Comparison of ENCODE assay signal across 8 mouse cellular contexts in the genomic region with DNA sequence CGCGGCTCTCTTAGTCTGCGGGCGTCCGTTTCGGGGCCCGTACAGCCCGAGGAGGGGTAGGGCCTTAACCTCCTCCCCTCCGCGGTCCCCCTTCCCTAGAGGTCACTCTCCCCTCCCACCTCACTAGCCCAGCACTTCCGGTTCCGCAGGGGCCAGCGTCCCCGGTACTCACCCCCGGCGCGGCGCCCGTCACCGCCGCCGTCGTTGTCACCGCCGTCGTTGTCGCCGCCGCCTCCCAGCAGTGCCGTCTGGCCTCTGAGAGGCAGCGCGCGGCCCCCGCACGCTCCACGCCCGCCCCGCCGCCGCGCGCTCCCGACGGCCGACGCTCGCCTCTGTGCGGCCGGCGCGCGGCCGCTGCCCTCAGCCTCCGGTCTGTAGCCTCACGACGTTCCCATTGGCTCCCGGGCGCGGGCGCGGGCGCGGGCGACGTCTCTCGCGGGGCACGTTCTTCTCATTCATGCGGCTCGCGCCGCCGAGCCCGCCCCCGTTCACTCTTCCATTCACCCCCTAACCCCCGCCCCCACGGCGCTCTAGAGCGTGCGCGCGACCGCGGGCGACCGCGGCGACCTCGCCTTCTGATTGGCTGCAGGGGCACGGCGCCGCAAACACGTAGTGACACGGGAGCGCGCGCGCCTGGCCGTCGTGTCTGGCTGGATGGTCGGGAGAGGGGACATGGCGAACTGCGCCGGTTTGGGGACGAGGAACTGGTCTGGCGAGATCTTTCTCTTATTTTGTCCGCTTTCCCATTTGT. TPM values are rescaled to one million over a fixed set of nuclear protein-coding genes. Genes with fewer than 3 reads are reported as not detected.
DNase-seq lines count a peak whose midpoint lies in the region; ATAC-seq lines count a peak whose summit lies in the region.

A gene (minus strand): TSS at position 370 of the 751 bp plus-strand sequence.

- under 1% methylated on average over 105 of the region's 107 CpGs for WGBS in forebrain, embryonic 14.5 days
- WGBS in neural tube, embryonic 15.5 days: 3% methylated on average over 88 of the region's 107 CpGs

- peak; percentile 98 for DNase-seq in ES-CJ7 (ENCODE audit: low read depth, low spot score)
- peak; percentile 99 for DNase-seq in cerebellum, adult 11 months
- DNase-seq in forebrain, embryonic 14.5 days (ENCODE audit: low spot score): peak; percentile 99
- peak; percentile 99 for DNase-seq in heart, postnatal 14 days
- DNase-seq in layer of hippocampus, adult 11-12 months (ENCODE audit: low spot score): peak; percentile 99
- peak; percentile 98 to 99 for DNase-seq in lung, adult 18-20 months
- peak; percentile 98 for DNase-seq in testis, postnatal 14 days (ENCODE audit: low spot score)

- no peaks in the 10 kb centered on the region for H3K27me3 ChIP-seq in forebrain, embryonic 14.5 days (replicated peaks; ENCODE audit: control insufficient read depth, insufficient read depth, low read length)
- no peaks in the 10 kb centered on the region for H3K27me3 ChIP-seq in neural tube, embryonic 15.5 days (replicated peaks)

- peak within 1 kb of the TSS; percentile 96 for H3K27ac ChIP-seq in forebrain, embryonic 14.5 days (ENCODE audit: low read depth, low read length)
- H3K27ac ChIP-seq in neural tube, embryonic 15.5 days (replicated peaks): peak within 1 kb of the TSS; percentile 97

- peaks cover 10% of the 10 kb centered on the region for H3K4me1 ChIP-seq in forebrain, embryonic 14.5 days (ENCODE audit: control insufficient read depth, insufficient read depth, low read length)
- H3K4me1 ChIP-seq in neural tube, embryonic 15.5 days: peaks cover 27% of the 10 kb centered on the region

- H3K4me3 ChIP-seq in forebrain, embryonic 14.5 days (ENCODE audit: low read depth, low read length): peak within 1 kb of the TSS; percentile 93
- peak within 1 kb of the TSS; percentile 95 for H3K4me3 ChIP-seq in neural tube, embryonic 15.5 days (replicated peaks)

- intact Hi-C loops in heart, postnatal 14 days (cut with DNase I): loop anchor here (5.0 kb wide), 1 partner anchor 38 kb away; a partner anchor contains a TSS

- H3K9ac ChIP-seq in forebrain, embryonic 14.5 days (ENCODE audit: low read length): peak within 1 kb of the TSS; percentile 93
- peak within 1 kb of the TSS; percentile 82 for H3K9ac ChIP-seq in neural tube, embryonic 15.5 days (replicated peaks)

- H3K9me3 ChIP-seq in forebrain, embryonic 14.5 days (replicated peaks; ENCODE audit: control insufficient read depth, low read length): no peaks in the 10 kb centered on the region
- no peaks in the 10 kb centered on the region for H3K9me3 ChIP-seq in neural tube, embryonic 15.5 days (replicated peaks)

- peaks cover 11% of the 10 kb centered on the region for H3K36me3 ChIP-seq in forebrain, embryonic 14.5 days (ENCODE audit: control insufficient read depth, insufficient read depth, low read length)
- peaks cover 7% of the 10 kb centered on the region for H3K36me3 ChIP-seq in neural tube, embryonic 15.5 days

- ATAC-seq in forebrain, embryonic 14.5 days: peak; percentile 97
- ATAC-seq in neural tube, embryonic 15.5 days (ENCODE audit: low FRiP score): peak; percentile 97

- peak within 1 kb of the TSS; percentile 78 for H3K4me2 ChIP-seq in forebrain, embryonic 14.5 days (ENCODE audit: low read length)
- peak within 1 kb of the TSS; percentile 82 for H3K4me2 ChIP-seq in neural tube, embryonic 15.5 days

RNA-seq across cellular contexts. Expression of the gene that starts here (rescaled TPM):
- polyA plus RNA-seq in forebrain, embryonic 14.5 days (2014; fragmentation: Nextera tagmentation; extraction: Ambion mirVana): 16.5 and 23.6 TPM in 2 replicates
- total RNA-seq in heart, postnatal 14 days (2021): 10 to 100 TPM; 57.7 to 62.4 TPM
- polyA plus RNA-seq in neural tube, embryonic 15.5 days (2015; fragmentation: Nextera tagmentation; extraction: Ambion mirVana): 15.6 and 17.6 TPM in 2 replicates

Comparison
In these comparisons a context has a peak if more than half of its experiments do, and no peak if none do; other contexts are left out.
1. Peak in every context shown above with its lines: DNase-seq, ATAC-seq, H3K4me3 ChIP-seq and H3K27ac ChIP-seq.